Mouse (Mus musculus) MEL (cell line): Measurements from ENCODE around the gene Emc3. TPM values are rescaled to one million over a fixed set of nuclear protein-coding genes. Genes with fewer than 3 reads are reported as not detected.

Source experiments
- DNase-seq: peaks from one replicate; pipeline ENCODE4 v3.0.0; 2011; ENCODE audit warnings: low read depth, low spot score
- H3K27ac ChIP-seq: 2 replicates; pipeline ENCODE4 v1.5.1; 2012; ENCODE audit warnings: low read depth, mild to moderate bottlenecking, control low read depth, low read length, moderate library complexity; ENCODE audit not compliant: control insufficient read depth
- H3K27me3 ChIP-seq, 2 experiments: fragments of 150-350 bp in 1 of 2; sonication (generic) in 1 of 2; 2 replicates each; pipeline ENCODE4 v1.6.1; 2012; ENCODE audit warnings: low read length in 2 of 2, mild to moderate bottlenecking in 2 of 2, improper control_type of control experiment in 1 of 2, moderate library complexity in 1 of 2; ENCODE audit not compliant: insufficient read depth in 2 of 2, control insufficient read depth in 1 of 2
- H3K36me3 ChIP-seq, 2 experiments: 2 replicates each; pipeline ENCODE4 v1.6.1; 2012 to 2014; ENCODE audit warnings: low read length in 2 of 2, improper control_type of control experiment in 1 of 2, inconsistent platforms in 1 of 2, mild to moderate bottlenecking in 1 of 2; ENCODE audit not compliant: insufficient read depth in 2 of 2, control insufficient read depth in 1 of 2
- H3K4me1 ChIP-seq, 2 experiments: fragments of 150-350 bp in 1 of 2; sonication (generic) in 1 of 2; 2 replicates each; pipeline ENCODE4 v1.6.1; 2012; ENCODE audit warnings: low read length in 2 of 2, improper control_type of control experiment in 1 of 2, mild to moderate bottlenecking in 1 of 2; ENCODE audit not compliant: insufficient read depth in 2 of 2, control insufficient read depth in 1 of 2
- H3K4me3 ChIP-seq, 2 experiments: fragments of 150-350 bp in 1 of 2; sonication (generic) in 1 of 2; 2 replicates each; pipeline ENCODE4 v1.5.1; 2012; ENCODE audit warnings: low read depth in 2 of 2, low read length in 2 of 2, mild to moderate bottlenecking in 2 of 2, moderate library complexity in 2 of 2, control low read depth in 1 of 2, improper control_type of control experiment in 1 of 2; ENCODE audit not compliant: control insufficient read depth in 1 of 2, insufficient read depth in 1 of 2
- H3K79me2 ChIP-seq: 2 replicates; pipeline ENCODE4 v1.6.1; 2012; ENCODE audit warnings: mild to moderate bottlenecking, low read length, moderate library complexity; ENCODE audit not compliant: control insufficient read depth, poor library complexity, insufficient read depth
- H3K9ac ChIP-seq: 2 replicates; pipeline ENCODE4 v1.6.1; 2012; ENCODE audit warnings: low read depth, mild to moderate bottlenecking, control low read depth, low read length, moderate library complexity; ENCODE audit not compliant: control insufficient read depth, poor library complexity, severe bottlenecking
- H3K9me3 ChIP-seq: fragments of 150-350 bp; sonication (generic); replicated peaks from 2 replicates; pipeline ENCODE4 v1.6.1; 2012; ENCODE audit warnings: mild to moderate bottlenecking, low read length, improper control_type of control experiment, moderate library complexity; ENCODE audit not compliant: insufficient read depth
- BHLHE40 ChIP-seq: IDR thresholded peaks from 2 replicates; pipeline ENCODE4 v1.6.1; 2012; ENCODE audit warnings: low read depth, mild to moderate bottlenecking, inconsistent platforms, low read length, improper control_type of control experiment, borderline replicate concordance
- CHD2 ChIP-seq: IDR thresholded peaks from 2 replicates; pipeline ENCODE4 v1.6.1; 2011; ENCODE audit warnings: low read length, improper control_type of control experiment
- CTCF ChIP-seq, 3 experiments: IDR thresholded peaks in 2 of 3; conservative IDR thresholded peaks in 1 of 3; 2 replicates each; pipeline ENCODE4 v1.5.1; 2011 to 2012; ENCODE audit warnings: low read length in 3 of 3, low read depth in 2 of 3, mild to moderate bottlenecking in 2 of 3, improper control_type of control experiment in 1 of 3, inconsistent platforms in 1 of 3, mixed read lengths in 1 of 3, moderate library complexity in 1 of 3; ENCODE audit not compliant: control insufficient read depth in 1 of 3, insufficient read depth in 1 of 3, poor library complexity in 1 of 3, severe bottlenecking in 1 of 3
- EP300 ChIP-seq, 2 experiments: IDR thresholded peaks; 2 replicates each; pipeline ENCODE4 v1.6.1; 2011; ENCODE audit warnings: improper control_type of control experiment in 2 of 2, low read length in 2 of 2, low read depth in 1 of 2, mild to moderate bottlenecking in 1 of 2
- GABPA ChIP-seq: IDR thresholded peaks from 2 replicates; pipeline ENCODE4 v1.6.1; 2012; ENCODE audit warnings: low read depth, mild to moderate bottlenecking, inconsistent platforms, low read length, improper control_type of control experiment, moderate library complexity
- GATA1 ChIP-seq: IDR thresholded peaks from 2 replicates; pipeline ENCODE4 v1.6.1; 2011; ENCODE audit warnings: low read depth, low read length, improper control_type of control experiment
- HCFC1 ChIP-seq: IDR thresholded peaks from 2 replicates; pipeline ENCODE4 v1.6.1; 2012; ENCODE audit warnings: low read depth, mild to moderate bottlenecking, inconsistent platforms, low read length, improper control_type of control experiment, moderate library complexity
- JUND ChIP-seq: IDR thresholded peaks from 2 replicates; pipeline ENCODE4 v1.6.1; 2011; ENCODE audit warnings: low read depth, mild to moderate bottlenecking, improper control_type of control experiment, low read length
- KAT2A ChIP-seq: conservative IDR thresholded peaks from 2 replicates; pipeline ENCODE4 v1.6.1; 2012; ENCODE audit warnings: low read depth, low read length, improper control_type of control experiment, inconsistent platforms
- MYB ChIP-seq: IDR thresholded peaks from 2 replicates; pipeline ENCODE4 v1.6.1; 2011; ENCODE audit warnings: mild to moderate bottlenecking, low read depth, low read length, improper control_type of control experiment
- NELFE ChIP-seq: IDR thresholded peaks from 2 replicates; pipeline ENCODE4 v1.6.1; 2011; ENCODE audit warnings: low read depth, low read length, improper control_type of control experiment
- NRF1 ChIP-seq: IDR thresholded peaks from 2 replicates; pipeline ENCODE4 v1.6.1; 2014; ENCODE audit warnings: low read depth, mild to moderate bottlenecking, inconsistent platforms, low read length, improper control_type of control experiment, moderate library complexity; ENCODE audit not compliant: poor library complexity, insufficient read depth, severe bottlenecking
- POLR2AphosphoS2 ChIP-seq: IDR thresholded peaks from 2 replicates; pipeline ENCODE4 v1.6.1; 2011; ENCODE audit warnings: low read length, improper control_type of control experiment
- POLR2AphosphoS5 ChIP-seq: IDR thresholded peaks from 2 replicates; pipeline ENCODE4 v1.6.1; 2012; ENCODE audit warnings: low read depth, borderline replicate concordance, mild to moderate bottlenecking, inconsistent platforms, low read length, moderate library complexity, mixed read lengths
- RCOR1 ChIP-seq: IDR thresholded peaks from 2 replicates; pipeline ENCODE4 v1.6.1; 2012; ENCODE audit warnings: low read depth, mild to moderate bottlenecking, inconsistent platforms, low read length, improper control_type of control experiment
- SIN3A ChIP-seq: IDR thresholded peaks from 2 replicates; pipeline ENCODE4 v1.6.1; 2012; ENCODE audit warnings: low read length, improper control_type of control experiment, inconsistent platforms
- TBP ChIP-seq: IDR thresholded peaks from 2 replicates; pipeline ENCODE4 v1.8.0; 2011; ENCODE audit warnings: low read depth, low read length, improper control_type of control experiment
- TCF12 ChIP-seq: IDR thresholded peaks from 2 replicates; pipeline ENCODE4 v1.6.1; 2014; ENCODE audit warnings: low read depth, mild to moderate bottlenecking, inconsistent platforms, low read length, improper control_type of control experiment, moderate library complexity
- UBTF ChIP-seq: IDR thresholded peaks from 2 replicates; pipeline ENCODE4 v1.6.1; 2012; ENCODE audit warnings: low read depth, mild to moderate bottlenecking, inconsistent platforms, low read length, improper control_type of control experiment, moderate library complexity, borderline replicate concordance; ENCODE audit not compliant: insufficient read depth
- USF2 ChIP-seq, 2 experiments: IDR thresholded peaks; 2 replicates each; pipeline ENCODE4 v1.6.1; 2011 to 2012; ENCODE audit warnings: improper control_type of control experiment in 2 of 2, low read length in 2 of 2, borderline replicate concordance in 1 of 2, inconsistent platforms in 1 of 2, low read depth in 1 of 2, mild to moderate bottlenecking in 1 of 2; ENCODE audit not compliant: insufficient read depth in 1 of 2
- ZC3H11A ChIP-seq: IDR thresholded peaks from 2 replicates; pipeline ENCODE4 v1.6.1; 2012; ENCODE audit warnings: low read depth, mild to moderate bottlenecking, inconsistent platforms, low read length, improper control_type of control experiment
- ZKSCAN1 ChIP-seq: IDR thresholded peaks from 2 replicates; pipeline ENCODE4 v1.6.1; 2012; ENCODE audit warnings: low read depth, mild to moderate bottlenecking, inconsistent platforms, low read length, improper control_type of control experiment, moderate library complexity
- ZNF384 ChIP-seq: IDR thresholded peaks from 2 replicates; pipeline ENCODE4 v1.6.1; 2012; ENCODE audit warnings: low read depth, mild to moderate bottlenecking, inconsistent platforms, low read length, improper control_type of control experiment
- polyA plus RNA-seq, 2 experiments: library from polyadenylated mRNA; stranded (reverse) in 1 of 2; unstranded in 1 of 2; fragments of >175 nt in 1 of 2; fragments of >200 nt in 1 of 2; gene quantifications; 2 replicates each; pipeline versions ENCODE4 v1.2.1 to v1.2.4; 2012; ENCODE audit warnings: low replicate concordance in 2 of 2, low read depth in 1 of 2; ENCODE audit not compliant: insufficient read length in 2 of 2, insufficient read depth in 1 of 2, missing spikeins in 1 of 2
- total RNA-seq: library from RNA; depleted of rRNA; stranded (reverse); fragments of 300-350 nt; gene quantifications from 2 replicates; pipeline ENCODE4 v1.2.3, GENCODE M21; 2012

Gene Emc3
- total and polyA plus RNA-seq, 3 experiments, result 62.3 to 172 (median 73.1) TPM

DNA sequence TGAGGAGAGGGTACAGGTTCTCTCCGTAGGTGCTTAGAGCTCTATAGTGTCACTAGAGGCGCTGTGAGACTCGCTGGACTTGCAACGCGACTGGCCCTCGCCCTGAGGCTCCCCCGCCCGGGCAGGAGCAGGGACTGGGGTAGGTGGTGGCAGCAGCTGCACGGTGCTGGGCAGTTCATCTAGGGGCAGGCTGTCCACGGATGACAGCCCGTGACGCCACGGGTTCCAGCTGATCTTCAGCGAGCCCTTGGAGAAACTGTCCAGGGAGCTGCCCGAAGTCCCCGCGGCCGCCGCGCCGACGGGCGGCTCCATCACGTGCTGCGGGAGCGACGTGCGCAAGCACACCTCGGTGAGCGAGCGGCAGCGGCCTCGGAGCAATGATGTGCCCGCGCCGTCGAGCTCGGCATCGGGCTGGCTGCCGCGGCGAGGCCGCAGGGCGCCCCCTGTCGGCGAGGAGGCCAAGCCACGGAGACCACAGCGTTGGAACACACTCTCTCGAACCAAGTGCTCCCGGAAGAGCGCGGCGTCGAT is 37.1 kb downstream of the Emc3 start:
- no peak overlapping the region for H3K4me3 ChIP-seq
- H3K9ac ChIP-seq, result no peak overlapping the region
- H3K4me1 ChIP-seq, result no peaks in the 10 kb centered on the region
- no peak overlapping the region for H3K27ac ChIP-seq
- H3K36me3 ChIP-seq, result no peaks in the 10 kb centered on the region
- TF ChIP-seq USF2 (IDR thresholded peaks at IDR 0.05; ENCODE audit: borderline replicate concordance in 1 of 2, insufficient read depth in 1 of 2, low read depth in 1 of 2, low read length in 2 of 2) (no peak), ZKSCAN1 (no peak), TBP (no peak), CTCF (IDR thresholded peaks at IDR 0.05 in 2 of 3, conservative IDR thresholded peaks at IDR 0.05 in 1 of 3; ENCODE audit: control insufficient read depth in 1 of 3, insufficient read depth in 1 of 3, low read depth in 2 of 3, low read length in 3 of 3, poor library complexity in 1 of 3, severe bottlenecking in 1 of 3) (peak in 2 of 3 experiments; percentile 2 to 46; a peak in 3 of 6 replicates)
- H3K9me3 ChIP-seq, result no peaks in the 10 kb centered on the region
- DNase-seq, result no peak
- no peaks in the 10 kb centered on the region for H3K27me3 ChIP-seq
- no peaks in the 10 kb centered on the region for H3K79me2 ChIP-seq

DNA sequence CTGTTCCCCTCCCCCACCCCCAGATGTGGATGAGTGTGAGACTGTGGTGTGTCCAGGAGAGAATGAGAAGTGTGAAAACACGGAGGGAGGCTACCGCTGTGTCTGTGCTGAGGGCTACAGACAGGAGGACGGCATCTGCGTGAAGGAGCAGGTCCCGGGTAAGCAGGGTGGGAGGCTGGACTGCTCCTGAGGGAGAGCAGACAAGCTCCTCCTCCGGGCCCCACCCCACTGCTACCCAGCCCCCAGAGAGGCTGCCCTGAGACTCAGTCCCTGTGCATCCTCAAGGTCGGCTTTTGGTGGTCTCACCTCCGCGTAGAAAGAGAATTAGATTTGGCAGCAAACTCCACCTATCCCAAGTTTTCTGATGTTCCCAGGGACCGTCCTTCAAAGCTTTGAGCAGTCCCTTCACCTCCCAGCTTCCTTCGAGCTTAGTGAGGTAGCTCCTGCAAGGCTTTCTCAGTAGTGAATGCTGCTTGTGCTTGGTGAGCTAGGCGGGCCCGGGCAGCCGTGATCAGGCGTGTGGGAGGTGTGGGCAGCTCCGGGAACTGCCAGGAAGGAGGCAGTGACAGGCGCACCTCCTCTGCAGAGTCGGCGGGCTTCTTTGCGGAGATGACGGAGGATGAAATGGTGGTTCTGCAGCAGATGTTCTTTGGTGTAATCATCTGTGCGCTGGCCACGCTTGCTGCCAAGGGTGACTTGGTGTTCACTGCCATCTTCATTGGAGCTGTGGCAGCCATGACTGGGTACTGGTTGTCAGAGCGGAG is 39.2 kb downstream of the Emc3 start:
- DNase-seq, result no peak
- Histone ChIP-seq H3K9ac (no peak overlapping the region), H3K4me3 (no peak overlapping the region), H3K36me3 (peaks cover 0 to 4% of the 10 kb centered on the region in 2 experiments; a peak in 2 of 4 replicates), H3K27ac (no peak overlapping the region), H3K79me2 (no peaks in the 10 kb centered on the region), H3K4me1 (peaks cover 0 to 5% of the 10 kb centered on the region in 2 experiments; a peak in 2 of 4 replicates), H3K27me3 (no peaks in the 10 kb centered on the region), H3K9me3 (no peaks in the 10 kb centered on the region)
- TF ChIP-seq POLR2AphosphoS2 (no peak), HCFC1 (no peak), RCOR1 (no peak), JUND (no peak), POLR2AphosphoS5 (no peak), CHD2 (no peak), KAT2A (no peak)

DNA sequence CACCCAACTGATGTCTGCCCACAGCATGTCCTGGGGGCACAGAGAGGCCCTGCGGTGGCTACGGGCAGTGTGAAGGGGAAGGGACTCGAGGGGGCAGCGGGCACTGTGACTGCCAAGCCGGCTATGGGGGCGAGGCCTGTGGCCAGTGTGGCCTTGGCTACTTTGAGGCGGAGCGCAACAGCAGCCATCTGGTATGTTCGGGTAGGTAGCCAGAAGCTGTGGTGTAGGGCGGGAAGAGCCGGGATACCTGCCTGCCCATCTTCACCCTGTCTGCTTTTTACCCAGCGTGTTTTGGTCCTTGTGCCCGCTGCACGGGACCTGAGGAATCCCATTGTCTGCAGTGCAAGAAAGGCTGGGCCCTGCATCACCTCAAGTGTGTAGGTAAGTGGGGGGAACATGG is 42.0 kb downstream of the Emc3 start:
- no peak overlapping the region for H3K27ac ChIP-seq
- peaks cover 0 to 12% of the 10 kb centered on the region in 2 experiments; a peak in 2 of 4 replicates for H3K36me3 ChIP-seq
- H3K27me3 ChIP-seq, result no peaks in the 10 kb centered on the region
- no peaks in the 10 kb centered on the region for H3K79me2 ChIP-seq
- peaks cover 6 to 15% of the 10 kb centered on the region in 2 experiments for H3K4me1 ChIP-seq
- H3K9ac ChIP-seq, result no peak overlapping the region
- H3K9me3 ChIP-seq, result no peaks in the 10 kb centered on the region
- no peak for DNase-seq
- no peak overlapping the region for H3K4me3 ChIP-seq
- TF ChIP-seq EP300 (IDR thresholded peaks at IDR 0.05; ENCODE audit: low read depth in 1 of 2, low read length in 2 of 2) (no peak), ZNF384 (no peak), BHLHE40 (no peak), ZC3H11A (no peak), GABPA (no peak), POLR2AphosphoS5 (no peak), SIN3A (no peak), JUND (no peak), TCF12 (no peak), USF2 (IDR thresholded peaks at IDR 0.05; ENCODE audit: borderline replicate concordance in 1 of 2, insufficient read depth in 1 of 2, low read depth in 1 of 2, low read length in 2 of 2) (no peak), CHD2 (no peak), GATA1 (no peak), ZKSCAN1 (no peak), NRF1 (no peak), NELFE (no peak), RCOR1 (no peak), UBTF (no peak), MYB (no peak)
